Mouse (Mus musculus): ENCODE results near the gene Rnf183. TPM values are rescaled to one million over a fixed set of nuclear protein-coding genes. Genes with fewer than 3 reads are reported as not detected.

Gene Rnf183
- polyA plus RNA-seq, 1 experiment from 2014 or later: 0.24 TPM

GRCm38 (mm10) chr4:62470598-62471051 lies 35.6 kb upstream of the Rnf183 start, which contains the start of gene Wdr31:
Gene Wdr31 (minus strand): TSS chr4:62470896.
- Histone ChIP-seq H3K9me3 (ENCODE audit: control insufficient read depth, low read length) (no peaks in the 10 kb centered on the region), H3K4me2 (replicated peaks; ENCODE audit: low read depth, low read length) (peak within 1 kb of the TSS; percentile 85), H3K9ac (ENCODE audit: low read depth, low read length) (peak within 1 kb of the TSS; percentile 70), H3K27ac (ENCODE audit: low read depth, low read length) (no peak within 1 kb of the TSS), H3K4me3 (ENCODE audit: low read length) (peak within 1 kb of the TSS; percentile 70), H3K4me1 (ENCODE audit: control insufficient read depth, insufficient read depth, low read length) (0 out of 2 replicates have a peak, but pooled peaks cover 3% of the 10 kb centered on the region), H3K27me3 (ENCODE audit: control insufficient read depth, insufficient read depth, low read length) (no peaks in the 10 kb centered on the region), H3K36me3 (ENCODE audit: control insufficient read depth, insufficient read depth, low read length) (no peaks in the 10 kb centered on the region)
- ATAC-seq (ENCODE audit: low FRiP score, low TSS enrichment): peak; percentile 91
- WGBS: under 1% methylated on average over 30 of the region's 30 CpGs

GRCm38 (mm10) chr4:62468158-62468557 lies 33.1 kb upstream of the Rnf183 start:
- no peak for ATAC-seq (ENCODE audit: low FRiP score, low TSS enrichment)
- no peak overlapping the region for H3K4me3 ChIP-seq (ENCODE audit: low read length)
- 96% methylated on average over 1 of the region's 1 CpGs for WGBS
- no peak overlapping the region for H3K9ac ChIP-seq (ENCODE audit: low read depth, low read length)
- H3K9me3 ChIP-seq (ENCODE audit: control insufficient read depth, low read length): no peaks in the 10 kb centered on the region
- H3K36me3 ChIP-seq (ENCODE audit: control insufficient read depth, insufficient read depth, low read length): peaks cover 2% of the 10 kb centered on the region; the same call in 1 of the 2 replicates
- H3K27me3 ChIP-seq (ENCODE audit: control insufficient read depth, insufficient read depth, low read length): no peaks in the 10 kb centered on the region
- H3K27ac ChIP-seq (ENCODE audit: low read depth, low read length): no peak overlapping the region
- H3K4me2 ChIP-seq (replicated peaks; ENCODE audit: low read depth, low read length): no peak overlapping the region
- 0 out of 2 replicates have a peak, but pooled peaks cover 3% of the 10 kb centered on the region for H3K4me1 ChIP-seq (ENCODE audit: control insufficient read depth, insufficient read depth, low read length)

GRCm38 (mm10) chr4:62463124-62463523 lies 28.1 kb upstream of the Rnf183 start:
- no peak overlapping the region for H3K4me3 ChIP-seq (ENCODE audit: low read length)
- no peak overlapping the region for H3K9ac ChIP-seq (ENCODE audit: low read depth, low read length)
- H3K36me3 ChIP-seq (ENCODE audit: control insufficient read depth, insufficient read depth, low read length): peaks cover 4% of the 10 kb centered on the region; the same call in 1 of the 2 replicates
- H3K27me3 ChIP-seq (ENCODE audit: control insufficient read depth, insufficient read depth, low read length): no peaks in the 10 kb centered on the region
- no peaks in the 10 kb centered on the region for H3K4me1 ChIP-seq (ENCODE audit: control insufficient read depth, insufficient read depth, low read length)
- ATAC-seq (ENCODE audit: low FRiP score, low TSS enrichment): no peak
- WGBS: 90% methylated on average over 2 of the region's 2 CpGs
- H3K9me3 ChIP-seq (ENCODE audit: control insufficient read depth, low read length): no peaks in the 10 kb centered on the region
- H3K4me2 ChIP-seq (replicated peaks; ENCODE audit: low read depth, low read length): no peak overlapping the region
- no peak overlapping the region for H3K27ac ChIP-seq (ENCODE audit: low read depth, low read length)

GRCm38 (mm10) chr4:62460348-62460747 lies 25.3 kb upstream of the Rnf183 start:
- Histone ChIP-seq H3K9me3 (ENCODE audit: control insufficient read depth, low read length) (no peaks in the 10 kb centered on the region), H3K27ac (ENCODE audit: low read depth, low read length) (no peak overlapping the region), H3K36me3 (ENCODE audit: control insufficient read depth, insufficient read depth, low read length) (peaks cover 4% of the 10 kb centered on the region; the same call in 1 of the 2 replicates), H3K9ac (ENCODE audit: low read depth, low read length) (no peak overlapping the region), H3K4me3 (ENCODE audit: low read length) (no peak overlapping the region), H3K27me3 (ENCODE audit: control insufficient read depth, insufficient read depth, low read length) (no peaks in the 10 kb centered on the region), H3K4me1 (ENCODE audit: control insufficient read depth, insufficient read depth, low read length) (no peaks in the 10 kb centered on the region), H3K4me2 (replicated peaks; ENCODE audit: low read depth, low read length) (no peak overlapping the region)
- 96% methylated on average over 8 of the region's 8 CpGs for WGBS
- no peak for ATAC-seq (ENCODE audit: low FRiP score, low TSS enrichment)

- no peak for ATAC-seq (ENCODE audit: low FRiP score, low TSS enrichment)
- H3K27me3 ChIP-seq (ENCODE audit: control insufficient read depth, insufficient read depth, low read length): no peaks in the 10 kb centered on the region
- no peak overlapping the region for H3K4me2 ChIP-seq (replicated peaks; ENCODE audit: low read depth, low read length)
- H3K4me1 ChIP-seq (ENCODE audit: control insufficient read depth, insufficient read depth, low read length): no peaks in the 10 kb centered on the region
- no peaks in the 10 kb centered on the region for H3K9me3 ChIP-seq (ENCODE audit: control insufficient read depth, low read length)
- WGBS: 80% methylated on average over 3 of the region's 3 CpGs
- H3K4me3 ChIP-seq (ENCODE audit: low read length): no peak overlapping the region
- no peak overlapping the region for H3K9ac ChIP-seq (ENCODE audit: low read depth, low read length)
- peaks cover 4% of the 10 kb centered on the region; the same call in 1 of the 2 replicates for H3K36me3 ChIP-seq (ENCODE audit: control insufficient read depth, insufficient read depth, low read length)
- H3K27ac ChIP-seq (ENCODE audit: low read depth, low read length): no peak overlapping the region
Observed at GRCm38 (mm10) chr4:62459081-62459480, 24.0 kb upstream of the Rnf183 start.

GRCm38 (mm10) chr4:62454995-62455394 lies 19.9 kb upstream of the Rnf183 start:
- 62% methylated on average over 5 of the region's 5 CpGs for WGBS
- H3K9me3 ChIP-seq (ENCODE audit: control insufficient read depth, low read length): no peaks in the 10 kb centered on the region
- ATAC-seq (ENCODE audit: low FRiP score, low TSS enrichment): peak; percentile 68

GRCm38 (mm10) chr4:62440986-62441385 lies 5.9 kb upstream of the Rnf183 start:
- no peak overlapping the region for H3K4me3 ChIP-seq (ENCODE audit: low read length)
- no peak overlapping the region for H3K27ac ChIP-seq (ENCODE audit: low read depth, low read length)
- 76% methylated on average over 4 of the region's 4 CpGs for WGBS
- no peak overlapping the region for H3K4me2 ChIP-seq (replicated peaks; ENCODE audit: low read depth, low read length)
- no peaks in the 10 kb centered on the region for H3K36me3 ChIP-seq (ENCODE audit: control insufficient read depth, insufficient read depth, low read length)
- no peak for ATAC-seq (ENCODE audit: low FRiP score, low TSS enrichment)
- no peak overlapping the region for H3K9ac ChIP-seq (ENCODE audit: low read depth, low read length)
- no peaks in the 10 kb centered on the region for H3K4me1 ChIP-seq (ENCODE audit: control insufficient read depth, insufficient read depth, low read length)
- no peaks in the 10 kb centered on the region for H3K27me3 ChIP-seq (ENCODE audit: control insufficient read depth, insufficient read depth, low read length)
- H3K9me3 ChIP-seq (ENCODE audit: control insufficient read depth, low read length): no peaks in the 10 kb centered on the region

More at GRCm38 (mm10) chr4:62454995-62455394, 19.9 kb upstream of the Rnf183 start:
- H3K27me3 ChIP-seq (ENCODE audit: control insufficient read depth, insufficient read depth, low read length): no peaks in the 10 kb centered on the region
- no peak overlapping the region for H3K9ac ChIP-seq (ENCODE audit: low read depth, low read length)
- H3K27ac ChIP-seq (ENCODE audit: low read depth, low read length): no peak overlapping the region
- no peaks in the 10 kb centered on the region for H3K4me1 ChIP-seq (ENCODE audit: control insufficient read depth, insufficient read depth, low read length)
- no peak overlapping the region for H3K4me2 ChIP-seq (replicated peaks; ENCODE audit: low read depth, low read length)
- H3K4me3 ChIP-seq (ENCODE audit: low read length): no peak overlapping the region
- H3K36me3 ChIP-seq (ENCODE audit: control insufficient read depth, insufficient read depth, low read length): no peaks in the 10 kb centered on the region; the same call in 1 of the 2 replicates

GRCm38 (mm10) chr4:62440544-62440943 lies 5.5 kb upstream of the Rnf183 start:
- Histone ChIP-seq H3K9me3 (ENCODE audit: control insufficient read depth, low read length) (no peaks in the 10 kb centered on the region), H3K4me1 (ENCODE audit: control insufficient read depth, insufficient read depth, low read length) (no peaks in the 10 kb centered on the region), H3K4me3 (ENCODE audit: low read length) (no peak overlapping the region), H3K9ac (ENCODE audit: low read depth, low read length) (no peak overlapping the region), H3K27me3 (ENCODE audit: control insufficient read depth, insufficient read depth, low read length) (no peaks in the 10 kb centered on the region), H3K36me3 (ENCODE audit: control insufficient read depth, insufficient read depth, low read length) (no peaks in the 10 kb centered on the region), H3K27ac (ENCODE audit: low read depth, low read length) (no peak overlapping the region), H3K4me2 (replicated peaks; ENCODE audit: low read depth, low read length) (no peak overlapping the region)
- WGBS: 79% methylated on average over 4 of the region's 4 CpGs
- ATAC-seq (ENCODE audit: low FRiP score, low TSS enrichment): no peak

- Histone ChIP-seq H3K4me3 (ENCODE audit: low read length) (no peak overlapping the region), H3K36me3 (ENCODE audit: control insufficient read depth, insufficient read depth, low read length) (no peaks in the 10 kb centered on the region), H3K4me2 (replicated peaks; ENCODE audit: low read depth, low read length) (no peak overlapping the region), H3K4me1 (ENCODE audit: control insufficient read depth, insufficient read depth, low read length) (no peaks in the 10 kb centered on the region), H3K9me3 (ENCODE audit: control insufficient read depth, low read length) (no peaks in the 10 kb centered on the region), H3K27ac (ENCODE audit: low read depth, low read length) (no peak overlapping the region), H3K27me3 (ENCODE audit: control insufficient read depth, insufficient read depth, low read length) (no peaks in the 10 kb centered on the region), H3K9ac (ENCODE audit: low read depth, low read length) (no peak overlapping the region)
- WGBS: 60% methylated on average over 4 of the region's 4 CpGs
- no peak for ATAC-seq (ENCODE audit: low FRiP score, low TSS enrichment)
Observed at GRCm38 (mm10) chr4:62439793-62440192, 4.7 kb upstream of the Rnf183 start.
